ENCODE assay signal across 8 mouse cellular contexts in genomic region chr19:23134095-23134440, GRCm38 (mm10). TPM values are rescaled to one million over a fixed set of nuclear protein-coding genes. Genes with fewer than 3 reads are reported as not detected.
A peak's percentile ranks its signal among the peaks of the same experiment; 100 is the strongest.
DNase-seq lines count a peak whose midpoint lies in the region; ATAC-seq and TF ChIP-seq lines count a peak whose summit lies in the region.

No protein-coding gene starts in this region.

- peak overlapping the region; percentile 90 for H3K4me2 ChIP-seq in lung, embryonic 16.5 days (ENCODE audit: low read depth, low read length)

- peak overlapping the region; percentile 98 for H3K27ac ChIP-seq in cerebellum, adult 2 months (ENCODE audit: insufficient read depth, low read length)
- 0 out of 2 replicates have a peak overlapping the region, but pooled peaks have one; percentile 12 for H3K27ac ChIP-seq in lung, embryonic 16.5 days (ENCODE audit: low read length)

- peak overlapping the region; percentile 54 for H3K4me3 ChIP-seq in cerebellum, adult 2 months (replicated peaks; ENCODE audit: insufficient read depth, low read depth, low read length)
- H3K4me3 ChIP-seq in lung, embryonic 16.5 days (ENCODE audit: low read length) = peak overlapping the region; percentile 47

- no peaks in the 10 kb centered on the region for H3K27me3 ChIP-seq in cerebellum, adult 2 months (ENCODE audit: control insufficient read depth, insufficient read depth, low read length)
- peaks cover 24% of the 10 kb centered on the region for H3K27me3 ChIP-seq in lung, embryonic 16.5 days (ENCODE audit: control insufficient read depth, insufficient read depth, low read depth, low read length)

- peak; percentile 11; the same call in 1 of the 2 replicates for TF ChIP-seq CTCF in cerebellum, adult 2 months (IDR thresholded peaks at IDR 0.05; ENCODE audit: borderline replicate concordance, insufficient read depth, low read depth, low read length)

- WGBS in cerebellum, adult 2 months = under 1% methylated on average over 14 of the region's 14 CpGs
- WGBS in lung, embryonic 16.5 days = 3% methylated on average over 13 of the region's 14 CpGs

- DNase-seq in MN1 (ENCODE audit: low spot score) = peak; percentile 77
- peak in 1 of 2 experiments; percentile 89 for DNase-seq in cerebellum, adult 2 months
- DNase-seq in frontal cortex, postnatal 10 days (ENCODE audit: low spot score in 2 of 2) = peak; percentile 71 to 84
- peak; percentile 69 to 77 for DNase-seq in layer of hippocampus, postnatal 10 days (ENCODE audit: low spot score in 2 of 2)
- peak; percentile 58 for DNase-seq in urinary bladder, postnatal 25 days (ENCODE audit: low spot score)

- H3K9ac ChIP-seq in lung, embryonic 16.5 days (ENCODE audit: low read length) = peak overlapping the region; percentile 48

- H3K36me3 ChIP-seq in lung, embryonic 16.5 days (ENCODE audit: control insufficient read depth, insufficient read depth, low read length) = no peaks in the 10 kb centered on the region

- peak; percentile 42 to 52 for ATAC-seq in hematopoietic stem cell, adult 5-6 weeks (replicated peaks in 1 of 2; ENCODE audit: insufficient read depth in 1 of 2, low FRiP score in 2 of 2, low TSS enrichment in 1 of 2, low read depth in 1 of 2, poor library complexity in 2 of 2, severe bottlenecking in 2 of 2)
- ATAC-seq in lung, embryonic 16.5 days (ENCODE audit: low read depth) = peak; percentile 18; the same call in 1 of the 2 replicates
- peak; percentile 25; the same call in 1 of the 2 replicates for ATAC-seq in neutrophil, adult 5-6 weeks (ENCODE audit: extremely low read depth, insufficient number of reproducible peaks, low FRiP score, poor library complexity, severe bottlenecking)

- peaks cover 23% of the 10 kb centered on the region for H3K4me1 ChIP-seq in cerebellum, adult 2 months (ENCODE audit: control insufficient read depth, insufficient read depth, low read length)
- peaks cover 27% of the 10 kb centered on the region for H3K4me1 ChIP-seq in lung, embryonic 16.5 days (replicated peaks; ENCODE audit: control insufficient read depth, insufficient read depth, low read length)

- 0 out of 2 replicates have a peak, but pooled peaks have one; percentile 29 for TF ChIP-seq POLR2A in cerebellum, adult 2 months (IDR thresholded peaks at IDR 0.05; ENCODE audit: borderline replicate concordance, insufficient read depth, low read length)

- no peaks in the 10 kb centered on the region for H3K9me3 ChIP-seq in lung, embryonic 16.5 days (ENCODE audit: control insufficient read depth, low read length)

RNA-seq across cellular contexts. Expression of gene Klf9, which starts 7.0 kb away (rescaled TPM):
- 93.5 and 97.3 TPM in 2 replicates for polyA plus RNA-seq in cerebellum, adult 2 months (2012; rRNA removed)
- 16.0 and 19.9 TPM in 2 replicates for total RNA-seq in hematopoietic stem cell, adult 5-6 weeks (2017)
- total RNA-seq in layer of hippocampus, postnatal 10 days (2021) = 100 to 1,000 TPM; 124 to 137 TPM
- polyA plus RNA-seq in lung, embryonic 16.5 days (2015; fragmentation: Nextera tagmentation; extraction: Ambion mirVana) = 6.3 and 6.6 TPM in 2 replicates
- 3.0 and 4.9 TPM in 2 replicates for total RNA-seq in neutrophil, adult 5-6 weeks (2017)
